Mouse (Mus musculus) forebrain, embryonic 12.5 days (tissue): Measurements from ENCODE around the gene Spsb3. TPM values are rescaled to one million over a fixed set of nuclear protein-coding genes. Genes with fewer than 3 reads are reported as not detected.

ENCODE experiments used
- ATAC-seq: fragments of 200-750 bp; cut with Nextera tagmentation; 2 replicates; pipeline ENCODE4 v1.8.0; 2017; ENCODE audit warnings: moderate TSS enrichment; ENCODE audit not compliant: low FRiP score
- H3K27ac ChIP-seq: fragments of 300-500 bp; sonication (generic); 2 replicates; pipeline ENCODE4 v1.5.1; 2016; ENCODE audit warnings: mild to moderate bottlenecking
- H3K27me3 ChIP-seq: fragments of 300-500 bp; sonication (generic); 2 replicates; pipeline ENCODE4 v1.6.1; 2016; ENCODE audit warnings: mild to moderate bottlenecking
- H3K36me3 ChIP-seq: fragments of 300-500 bp; sonication (generic); replicated peaks from 2 replicates; pipeline ENCODE4 v1.6.1; 2016; ENCODE audit warnings: mild to moderate bottlenecking
- H3K4me1 ChIP-seq: fragments of 300-500 bp; sonication (generic); 2 replicates; pipeline ENCODE4 v1.6.1; 2016
- H3K4me2 ChIP-seq: fragments of 300-500 bp; sonication (generic); 2 replicates; pipeline ENCODE4 v1.6.1; 2016; ENCODE audit warnings: mild to moderate bottlenecking, moderate library complexity
- H3K4me3 ChIP-seq: fragments of 300-500 bp; sonication (generic); replicated peaks from 2 replicates; pipeline ENCODE4 v1.5.1; 2016; ENCODE audit warnings: mild to moderate bottlenecking
- H3K9ac ChIP-seq: fragments of 300-500 bp; sonication (generic); 2 replicates; pipeline ENCODE4 v1.6.1; 2016; ENCODE audit warnings: mild to moderate bottlenecking
- H3K9me3 ChIP-seq: fragments of 300-500 bp; sonication (generic); 2 replicates; pipeline ENCODE4 v1.6.1; 2016
- WGBS: fragments of 180-500 bp; shearing (Covaris S2); methylation state at CpG from one replicate; pipeline ENCODE4 v1.1.7; 2016; 5-methylcytosine and 5-hydroxymethylcytosine counted together
- polyA plus RNA-seq: library from polyadenylated mRNA; unstranded; fragments of >200 nt; fragmentation: Nextera tagmentation; extraction: Ambion mirVana; gene quantifications from 2 replicates; pipeline ENCODE4 v1.2.1, GENCODE M21; 2016

The Spsb3 gene
- polyA plus RNA-seq, 1 experiment from 2014 or later = 50.7 TPM

DNA sequence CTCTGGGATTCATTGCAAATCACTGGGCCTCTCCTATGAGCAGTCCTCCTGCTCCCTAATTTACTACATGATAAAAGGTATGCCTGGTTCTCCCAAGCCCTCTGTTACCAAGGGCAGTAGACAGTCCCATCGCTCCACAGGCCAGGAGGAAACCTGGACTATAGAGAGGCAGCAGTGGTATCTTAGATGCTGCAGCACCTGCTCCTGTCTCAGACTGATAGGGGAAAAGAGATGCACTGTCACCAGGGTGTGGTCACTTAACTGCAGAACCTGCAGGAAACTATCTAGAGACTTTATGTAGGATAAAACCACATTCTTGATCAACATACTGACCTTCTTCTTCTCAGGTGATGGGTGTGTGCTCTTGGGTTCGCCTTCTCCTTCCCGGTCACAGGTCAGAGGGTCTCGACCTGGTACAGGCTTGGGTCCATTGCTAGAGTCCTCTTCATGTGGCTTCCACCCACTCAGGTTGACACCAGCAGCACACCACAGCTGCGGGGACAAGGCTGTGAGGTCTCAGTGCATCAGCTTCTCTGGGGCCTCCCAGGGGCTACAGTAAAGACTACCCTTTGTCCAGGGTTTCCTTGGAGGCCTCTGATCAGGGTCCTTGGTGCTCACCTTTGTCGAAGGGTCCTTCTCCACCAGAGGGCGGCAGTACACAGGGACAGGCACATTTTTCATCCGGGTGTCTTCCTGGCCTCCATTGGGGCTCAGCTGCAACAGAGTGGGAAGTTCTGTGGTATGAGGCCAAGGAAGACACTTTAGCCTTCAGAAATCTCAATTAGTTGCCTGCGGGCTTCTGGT, 16.4 kb downstream of the Spsb3 start:
- Histone ChIP-seq H3K27ac (no peak overlapping the region), H3K9me3 (no peaks in the 10 kb centered on the region), H3K4me3 (no peak overlapping the region), H3K36me3 (peaks cover 100% of the 10 kb centered on the region), H3K9ac (no peak overlapping the region), H3K27me3 (no peaks in the 10 kb centered on the region), H3K4me2 (no peak overlapping the region), H3K4me1 (peaks cover 1% of the 10 kb centered on the region)
- no peak for ATAC-seq
- 77% methylated on average over 9 of the region's 9 CpGs for WGBS

DNA sequence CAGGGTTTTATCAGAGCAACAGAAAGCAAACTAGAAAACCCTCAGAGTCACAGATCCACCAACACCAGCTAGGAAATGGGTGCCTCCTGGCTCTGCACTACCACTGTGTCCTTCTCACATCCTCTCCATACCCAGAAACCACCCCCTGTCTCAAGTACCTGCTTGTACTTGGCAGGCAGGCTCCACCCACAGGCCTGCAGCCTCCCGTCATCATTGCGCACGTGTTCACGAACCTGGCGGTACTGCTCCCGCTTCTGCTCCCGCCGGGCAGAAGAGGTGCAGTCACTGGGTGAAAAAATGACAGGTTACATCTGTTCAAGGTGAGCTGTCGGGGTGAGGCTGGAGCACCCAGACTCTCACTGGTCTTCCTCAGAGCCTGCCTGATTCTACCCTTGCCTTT, 17.3 kb downstream of the Spsb3 start:
- Histone ChIP-seq H3K4me3 (no peak overlapping the region), H3K4me2 (no peak overlapping the region), H3K27me3 (no peaks in the 10 kb centered on the region), H3K9me3 (no peaks in the 10 kb centered on the region), H3K36me3 (peaks cover 100% of the 10 kb centered on the region), H3K9ac (no peak overlapping the region), H3K4me1 (no peaks in the 10 kb centered on the region), H3K27ac (no peak overlapping the region)
- WGBS = 95% methylated on average over 9 of the region's 9 CpGs
- no peak for ATAC-seq

DNA sequence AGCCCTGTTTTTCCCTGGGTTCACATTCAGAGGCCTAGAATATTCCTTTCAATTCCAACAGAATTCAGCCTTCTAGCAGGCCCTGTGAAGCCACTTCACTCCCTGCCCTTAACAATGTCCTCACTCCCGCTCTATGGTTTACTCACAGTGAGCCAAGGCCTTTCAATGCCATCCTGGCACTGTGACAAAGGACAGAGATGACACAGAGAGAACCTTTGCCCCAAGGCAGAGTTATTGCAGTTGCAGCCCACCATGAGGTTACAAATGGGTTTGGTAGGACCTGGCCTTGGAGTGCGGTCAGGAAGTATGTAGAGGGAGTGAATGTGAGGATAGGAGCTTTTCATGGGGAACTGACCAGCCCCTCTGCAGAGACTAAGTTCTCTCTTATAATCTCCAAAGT, 21.1 kb downstream of the Spsb3 start:
- Histone ChIP-seq H3K9me3 (no peaks in the 10 kb centered on the region), H3K27me3 (no peaks in the 10 kb centered on the region), H3K4me2 (no peak overlapping the region), H3K4me3 (no peak overlapping the region), H3K4me1 (no peaks in the 10 kb centered on the region), H3K27ac (no peak overlapping the region), H3K36me3 (peaks cover 99% of the 10 kb centered on the region), H3K9ac (no peak overlapping the region)
- 98% methylated on average over 2 of the region's 2 CpGs for WGBS
- ATAC-seq = no peak

DNA sequence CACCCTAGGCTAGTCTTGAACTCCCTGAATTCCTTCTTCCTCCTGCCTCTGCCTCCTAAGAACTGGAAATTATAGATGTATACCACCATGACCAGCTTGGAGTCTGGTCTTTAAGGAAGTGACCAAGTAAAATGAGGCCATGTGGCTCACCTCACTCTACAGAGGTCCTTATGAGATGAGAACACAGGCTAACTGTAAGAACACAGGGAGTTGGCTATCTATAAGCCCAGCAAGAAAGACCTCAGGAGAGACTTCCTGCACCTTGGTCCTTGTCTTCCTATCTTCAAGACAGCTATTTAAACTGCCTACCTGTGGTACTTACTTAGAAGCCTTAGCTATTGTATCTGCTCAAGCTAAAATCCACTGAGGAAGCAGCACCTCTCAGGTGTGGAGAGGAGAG, 27.5 kb downstream of the Spsb3 start:
- Histone ChIP-seq H3K4me1 (no peaks in the 10 kb centered on the region), H3K27ac (no peak overlapping the region), H3K27me3 (no peaks in the 10 kb centered on the region), H3K9ac (no peak overlapping the region), H3K36me3 (peaks cover 97% of the 10 kb centered on the region), H3K4me2 (no peak overlapping the region), H3K4me3 (no peak overlapping the region), H3K9me3 (no peaks in the 10 kb centered on the region)
- ATAC-seq = no peak

DNA sequence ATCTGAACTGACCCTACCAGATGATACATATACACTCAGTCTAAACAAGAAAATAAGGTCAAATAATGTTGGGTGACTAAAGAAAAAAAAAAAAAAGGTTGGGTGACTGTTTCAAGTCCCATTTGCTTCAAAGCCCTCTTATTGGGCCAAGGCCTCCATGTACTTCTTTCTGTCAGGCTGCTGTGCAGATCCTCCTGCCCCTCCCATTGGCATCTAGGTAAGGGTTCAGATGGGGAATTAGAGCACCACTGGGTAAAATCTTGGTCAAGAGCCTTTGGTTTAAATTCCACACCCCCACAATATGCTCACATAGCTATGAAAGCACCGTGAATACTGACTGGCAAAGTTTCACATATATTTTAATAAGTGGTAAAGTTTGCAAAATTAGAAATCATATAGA, 36.8 kb downstream of the Spsb3 start:
- no peak for ATAC-seq
- no peak overlapping the region for H3K4me3 ChIP-seq
- peaks cover 90% of the 10 kb centered on the region for H3K36me3 ChIP-seq
- no peaks in the 10 kb centered on the region for H3K9me3 ChIP-seq
- 93% methylated on average over 1 of the region's 1 CpGs for WGBS
- no peaks in the 10 kb centered on the region for H3K4me1 ChIP-seq
- H3K4me2 ChIP-seq = no peak overlapping the region
- H3K27me3 ChIP-seq = no peaks in the 10 kb centered on the region
- H3K9ac ChIP-seq = no peak overlapping the region
- H3K27ac ChIP-seq = no peak overlapping the region

DNA sequence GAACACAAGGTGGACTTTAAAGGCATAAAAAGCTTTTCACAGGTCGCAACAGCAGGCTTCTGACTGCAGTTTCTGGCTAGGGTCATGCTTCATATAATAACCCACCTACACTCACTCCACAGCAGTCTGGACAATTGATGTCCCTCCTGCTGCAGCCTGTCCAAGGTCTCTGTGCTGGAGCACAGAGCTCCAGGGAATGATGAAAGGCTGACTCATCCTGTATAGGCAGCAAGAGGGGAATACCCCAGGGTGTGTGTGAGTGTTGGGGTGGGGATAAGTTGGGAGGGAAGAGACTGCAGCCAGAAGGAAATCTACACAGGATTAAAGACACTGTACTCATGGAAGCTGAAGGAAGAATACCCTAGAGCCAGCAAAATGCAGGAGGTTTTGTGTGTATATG, 43.1 kb downstream of the Spsb3 start:
- H3K27ac ChIP-seq = no peak overlapping the region
- no peaks in the 10 kb centered on the region for H3K27me3 ChIP-seq
- ATAC-seq = no peak
- no peak overlapping the region for H3K9ac ChIP-seq
- peaks cover 9% of the 10 kb centered on the region for H3K4me1 ChIP-seq
- no peak overlapping the region for H3K4me2 ChIP-seq
- H3K4me3 ChIP-seq = no peak overlapping the region
- no peaks in the 10 kb centered on the region for H3K9me3 ChIP-seq
- peaks cover 38% of the 10 kb centered on the region for H3K36me3 ChIP-seq
- 91% methylated on average over 1 of the region's 1 CpGs for WGBS

DNA sequence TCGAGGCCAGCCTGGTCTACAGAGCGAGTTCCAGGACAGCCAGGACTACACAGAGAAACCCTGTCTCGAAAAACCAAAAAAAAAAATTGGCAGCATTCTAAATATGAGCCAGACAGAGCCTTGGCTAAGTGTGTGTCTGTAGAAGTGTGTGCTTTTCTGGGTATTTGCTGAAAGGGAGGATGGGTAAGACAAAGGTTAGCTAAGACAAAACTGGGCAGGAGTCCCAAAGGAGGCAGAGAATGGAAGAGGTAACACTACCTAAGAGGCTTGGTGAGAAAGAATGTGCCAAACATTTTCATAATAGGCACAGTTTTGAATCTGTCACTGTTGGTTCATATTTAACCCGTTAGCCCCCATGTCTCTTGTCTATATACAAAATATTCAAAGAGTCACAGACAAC, 46.0 kb downstream of the Spsb3 start:
- H3K36me3 ChIP-seq = peaks cover 10% of the 10 kb centered on the region
- H3K27ac ChIP-seq = no peak overlapping the region
- no peak overlapping the region for H3K4me3 ChIP-seq
- H3K9ac ChIP-seq = no peak overlapping the region
- H3K9me3 ChIP-seq = no peaks in the 10 kb centered on the region
- H3K27me3 ChIP-seq = no peaks in the 10 kb centered on the region
- no peak for ATAC-seq
- H3K4me1 ChIP-seq = peaks cover 27% of the 10 kb centered on the region
- no peak overlapping the region for H3K4me2 ChIP-seq
- WGBS = 94% methylated on average over 4 of the region's 4 CpGs

DNA sequence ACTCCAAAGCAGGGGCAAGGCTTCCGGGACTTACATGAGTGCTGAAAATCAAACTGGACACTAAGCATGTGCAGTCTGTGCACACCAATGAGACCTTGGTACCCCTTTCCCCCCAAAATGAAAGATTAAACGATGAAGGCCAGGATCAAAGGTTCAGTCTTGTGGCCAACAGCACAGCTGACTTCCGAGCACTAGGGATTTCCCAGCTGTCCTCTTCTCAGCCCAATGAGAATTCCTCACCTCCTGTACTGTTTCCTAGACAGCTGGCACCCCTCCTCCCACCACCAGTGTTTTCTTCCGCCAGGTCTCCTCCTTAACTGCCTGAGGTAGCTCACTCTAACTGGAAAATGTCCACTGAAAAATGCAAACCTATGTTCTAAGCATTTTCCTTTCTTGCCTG, 46.7 kb downstream of the Spsb3 start:
- no peak for ATAC-seq
- Histone ChIP-seq H3K9ac (no peak overlapping the region), H3K4me3 (no peak overlapping the region), H3K4me2 (no peak overlapping the region), H3K36me3 (peaks cover 7% of the 10 kb centered on the region; the same call in 1 of the 2 replicates), H3K9me3 (no peaks in the 10 kb centered on the region), H3K27ac (no peak overlapping the region), H3K4me1 (peaks cover 27% of the 10 kb centered on the region), H3K27me3 (no peaks in the 10 kb centered on the region)
- 83% methylated on average over 4 of the region's 4 CpGs for WGBS

DNA sequence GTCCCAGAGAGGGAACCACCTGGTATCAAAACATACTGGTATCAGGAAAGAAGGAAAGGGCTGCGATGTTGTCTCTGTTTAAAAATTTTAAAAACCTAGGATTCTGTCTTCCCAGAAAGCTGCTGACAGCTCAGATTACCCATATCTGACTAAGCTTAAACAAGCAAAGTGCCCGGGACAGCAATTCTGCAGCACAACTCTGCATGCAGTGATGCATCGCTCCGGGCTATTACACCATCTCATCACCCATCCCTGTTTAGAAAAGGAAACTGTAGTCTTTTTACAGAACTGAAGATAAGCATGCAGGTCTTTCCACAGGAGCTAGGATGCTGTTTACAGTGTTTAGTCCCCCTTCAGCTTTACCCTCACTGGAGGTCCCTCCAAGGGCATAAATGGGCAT, 48.5 kb downstream of the Spsb3 start:
- peak overlapping the region; percentile 93; the same call in 1 of the 2 replicates for H3K4me3 ChIP-seq
- H3K27ac ChIP-seq = no peak overlapping the region
- H3K4me1 ChIP-seq = peaks cover 27% of the 10 kb centered on the region
- no peaks in the 10 kb centered on the region for H3K9me3 ChIP-seq
- H3K27me3 ChIP-seq = no peaks in the 10 kb centered on the region
- peak overlapping the region; percentile 93 for H3K9ac ChIP-seq
- WGBS = 87% methylated on average over 4 of the region's 4 CpGs
- no peak for ATAC-seq
- H3K36me3 ChIP-seq = peaks cover 7% of the 10 kb centered on the region; the same call in 1 of the 2 replicates
- peak overlapping the region; percentile 75 for H3K4me2 ChIP-seq

DNA sequence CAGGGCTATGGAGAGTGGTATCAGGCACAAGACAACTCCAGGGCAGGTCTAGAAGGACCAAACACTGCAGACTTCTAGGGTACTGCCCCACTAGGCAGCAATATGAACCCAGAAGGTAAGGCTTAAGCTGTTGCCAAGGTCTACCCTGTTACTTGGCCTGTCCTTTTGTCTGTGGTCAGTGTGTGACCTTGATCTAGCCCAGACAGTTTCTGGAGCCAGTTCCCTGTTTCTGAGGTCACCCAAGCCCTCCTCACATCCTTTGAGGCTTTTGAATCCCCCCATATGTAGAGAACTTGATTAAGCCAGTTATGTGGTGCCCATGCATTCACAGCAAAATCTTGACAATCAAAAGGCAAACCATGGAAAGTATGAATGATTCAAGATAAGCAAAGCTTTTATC, 49.2 kb downstream of the Spsb3 start:
- ATAC-seq = no peak
- H3K27ac ChIP-seq = no peak overlapping the region
- H3K9ac ChIP-seq = peak overlapping the region; percentile 93
- H3K27me3 ChIP-seq = no peaks in the 10 kb centered on the region
- peak overlapping the region; percentile 93 for H3K4me3 ChIP-seq
- peaks cover 27% of the 10 kb centered on the region for H3K4me1 ChIP-seq
- H3K9me3 ChIP-seq = no peaks in the 10 kb centered on the region
- peak overlapping the region; percentile 75 for H3K4me2 ChIP-seq
- H3K36me3 ChIP-seq = peaks cover 8% of the 10 kb centered on the region; the same call in 1 of the 2 replicates

DNA sequence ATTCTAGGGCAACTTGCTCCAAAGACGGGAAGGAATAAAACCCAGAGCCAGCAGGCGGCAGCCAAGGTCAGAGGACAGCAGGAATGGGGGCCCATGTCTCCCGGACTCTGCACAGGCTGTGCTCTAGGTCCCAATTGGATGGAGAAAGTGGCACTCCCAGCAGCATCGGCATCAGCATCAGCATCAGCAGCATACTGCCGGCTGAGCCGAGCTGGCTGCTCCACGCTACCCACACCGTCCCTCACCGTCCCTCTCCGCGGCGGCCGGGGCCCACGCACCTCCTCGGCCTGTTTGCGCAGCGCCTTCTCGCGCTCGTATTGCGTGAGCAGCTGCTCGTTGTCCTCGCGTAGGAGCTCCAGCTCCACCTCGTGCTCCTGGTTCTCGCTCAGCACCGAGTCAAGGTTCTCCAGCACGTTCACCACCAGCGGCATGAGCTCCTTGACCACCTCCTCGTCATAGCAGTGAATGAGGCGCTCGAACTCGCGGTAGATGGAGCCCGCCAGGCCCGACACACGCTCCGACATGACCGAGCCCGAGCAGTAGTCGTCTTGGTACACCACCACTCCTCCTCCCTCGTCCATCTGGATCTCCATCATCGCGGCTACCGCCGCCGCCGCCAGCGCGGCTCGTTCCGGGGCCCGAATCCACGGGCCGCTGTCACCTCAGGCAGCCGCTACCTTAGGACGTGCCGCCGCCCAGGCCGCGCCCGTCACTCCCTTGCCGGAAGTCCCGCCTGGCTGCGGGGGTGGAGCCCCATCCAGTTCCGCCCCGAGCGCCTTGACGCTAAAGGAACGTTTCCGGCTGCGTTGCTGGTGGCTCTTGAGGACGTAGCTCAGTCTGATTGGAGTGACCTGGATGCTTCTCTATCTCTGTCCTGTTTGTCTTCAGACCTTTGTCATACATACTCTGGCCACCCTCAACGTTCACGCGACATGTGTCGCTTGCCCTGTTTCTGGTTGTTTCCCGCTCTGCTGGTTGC, 50.1 kb downstream of the Spsb3 start, which contains the start of gene Mapk8ip3:
TSS of gene Mapk8ip3 (minus strand) at position 719 of the 979 bp plus-strand sequence.
- no peaks in the 10 kb centered on the region for H3K27me3 ChIP-seq
- H3K36me3 ChIP-seq = peaks cover 10% of the 10 kb centered on the region; the same call in 1 of the 2 replicates
- H3K4me3 ChIP-seq = peak within 1 kb of the TSS; percentile 93
- peak; percentile 98 for ATAC-seq
- WGBS = under 1% methylated on average over 78 of the region's 78 CpGs
- peak within 1 kb of the TSS; percentile 88 for H3K27ac ChIP-seq
- peaks cover 27% of the 10 kb centered on the region for H3K4me1 ChIP-seq
- H3K4me2 ChIP-seq = peak within 1 kb of the TSS; percentile 75
- no peaks in the 10 kb centered on the region for H3K9me3 ChIP-seq
- peak within 1 kb of the TSS; percentile 93 for H3K9ac ChIP-seq

DNA sequence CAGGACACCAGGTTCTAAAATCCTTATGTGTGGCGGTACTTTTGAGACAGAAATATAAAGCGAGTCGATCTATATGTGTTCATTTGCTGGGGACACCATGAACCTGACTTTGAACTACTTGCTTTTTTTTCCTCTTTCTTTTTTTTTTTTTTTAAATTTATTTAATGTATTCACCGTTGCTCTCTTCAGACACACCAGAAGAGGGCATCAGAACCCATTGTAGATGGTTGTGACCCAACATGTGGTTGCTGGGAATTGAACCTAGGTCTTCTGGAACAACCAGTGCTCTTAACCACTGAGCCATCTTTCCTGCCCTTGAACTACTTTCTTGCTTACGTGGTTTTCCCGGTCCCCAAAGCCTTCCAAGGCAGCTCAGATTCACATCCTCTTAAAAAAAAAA, 50.8 kb downstream of the Spsb3 start:
- Histone ChIP-seq H3K9me3 (no peaks in the 10 kb centered on the region), H3K9ac (peak overlapping the region; percentile 93), H3K27me3 (no peaks in the 10 kb centered on the region), H3K4me3 (peak overlapping the region; percentile 93), H3K4me2 (peak overlapping the region; percentile 75), H3K4me1 (peaks cover 27% of the 10 kb centered on the region), H3K36me3 (peaks cover 10% of the 10 kb centered on the region; the same call in 1 of the 2 replicates), H3K27ac (peak overlapping the region; percentile 88)
- ATAC-seq = no peak
- 47% methylated on average over 6 of the region's 6 CpGs for WGBS
